Mouse (Mus musculus) MEL (cell line): ENCODE results near the gene Fam178b. TPM values are rescaled to one million over a fixed set of nuclear protein-coding genes. Genes with fewer than 3 reads are reported as not detected.

Experiments
- DNase-seq: peaks from one replicate; pipeline ENCODE4 v3.0.0; 2011; ENCODE audit warnings: low read depth, low spot score
- H3K27ac ChIP-seq: 2 replicates; pipeline ENCODE4 v1.5.1; 2012; ENCODE audit warnings: low read depth, mild to moderate bottlenecking, control low read depth, low read length, moderate library complexity; ENCODE audit not compliant: control insufficient read depth
- H3K27me3 ChIP-seq, 2 experiments: fragments of 150-350 bp in 1 of 2; sonication (generic) in 1 of 2; 2 replicates each; pipeline ENCODE4 v1.6.1; 2012; ENCODE audit warnings: low read length in 2 of 2, mild to moderate bottlenecking in 2 of 2, improper control_type of control experiment in 1 of 2, moderate library complexity in 1 of 2; ENCODE audit not compliant: insufficient read depth in 2 of 2, control insufficient read depth in 1 of 2
- H3K36me3 ChIP-seq, 2 experiments: 2 replicates each; pipeline ENCODE4 v1.6.1; 2012 to 2014; ENCODE audit warnings: low read length in 2 of 2, improper control_type of control experiment in 1 of 2, inconsistent platforms in 1 of 2, mild to moderate bottlenecking in 1 of 2; ENCODE audit not compliant: insufficient read depth in 2 of 2, control insufficient read depth in 1 of 2
- H3K4me1 ChIP-seq, 2 experiments: fragments of 150-350 bp in 1 of 2; sonication (generic) in 1 of 2; 2 replicates each; pipeline ENCODE4 v1.6.1; 2012; ENCODE audit warnings: low read length in 2 of 2, improper control_type of control experiment in 1 of 2, mild to moderate bottlenecking in 1 of 2; ENCODE audit not compliant: insufficient read depth in 2 of 2, control insufficient read depth in 1 of 2
- H3K4me3 ChIP-seq, 2 experiments: fragments of 150-350 bp in 1 of 2; sonication (generic) in 1 of 2; 2 replicates each; pipeline ENCODE4 v1.5.1; 2012; ENCODE audit warnings: low read depth in 2 of 2, low read length in 2 of 2, mild to moderate bottlenecking in 2 of 2, moderate library complexity in 2 of 2, control low read depth in 1 of 2, improper control_type of control experiment in 1 of 2; ENCODE audit not compliant: control insufficient read depth in 1 of 2, insufficient read depth in 1 of 2
- H3K79me2 ChIP-seq: 2 replicates; pipeline ENCODE4 v1.6.1; 2012; ENCODE audit warnings: mild to moderate bottlenecking, low read length, moderate library complexity; ENCODE audit not compliant: control insufficient read depth, poor library complexity, insufficient read depth
- H3K9ac ChIP-seq: 2 replicates; pipeline ENCODE4 v1.6.1; 2012; ENCODE audit warnings: low read depth, mild to moderate bottlenecking, control low read depth, low read length, moderate library complexity; ENCODE audit not compliant: control insufficient read depth, poor library complexity, severe bottlenecking
- H3K9me3 ChIP-seq: fragments of 150-350 bp; sonication (generic); replicated peaks from 2 replicates; pipeline ENCODE4 v1.6.1; 2012; ENCODE audit warnings: mild to moderate bottlenecking, low read length, improper control_type of control experiment, moderate library complexity; ENCODE audit not compliant: insufficient read depth
- CHD1 ChIP-seq: IDR thresholded peaks from 2 replicates; pipeline ENCODE4 v1.6.1; 2012; ENCODE audit warnings: low read depth, mild to moderate bottlenecking, inconsistent platforms, low read length, improper control_type of control experiment
- CHD2 ChIP-seq: IDR thresholded peaks from 2 replicates; pipeline ENCODE4 v1.6.1; 2011; ENCODE audit warnings: low read length, improper control_type of control experiment
- CTCF ChIP-seq, 3 experiments: IDR thresholded peaks in 2 of 3; conservative IDR thresholded peaks in 1 of 3; 2 replicates each; pipeline ENCODE4 v1.5.1; 2011 to 2012; ENCODE audit warnings: low read length in 3 of 3, low read depth in 2 of 3, mild to moderate bottlenecking in 2 of 3, improper control_type of control experiment in 1 of 3, inconsistent platforms in 1 of 3, mixed read lengths in 1 of 3, moderate library complexity in 1 of 3; ENCODE audit not compliant: control insufficient read depth in 1 of 3, insufficient read depth in 1 of 3, poor library complexity in 1 of 3, severe bottlenecking in 1 of 3
- ELF1 ChIP-seq: IDR thresholded peaks from 2 replicates; pipeline ENCODE4 v1.6.1; 2014; ENCODE audit warnings: low read depth, mild to moderate bottlenecking, inconsistent platforms, low read length, improper control_type of control experiment, moderate library complexity
- ETS1 ChIP-seq: IDR thresholded peaks from 2 replicates; pipeline ENCODE4 v1.6.1; 2012; ENCODE audit warnings: low read depth, mild to moderate bottlenecking, inconsistent platforms, low read length, improper control_type of control experiment, moderate library complexity
- GABPA ChIP-seq: IDR thresholded peaks from 2 replicates; pipeline ENCODE4 v1.6.1; 2012; ENCODE audit warnings: low read depth, mild to moderate bottlenecking, inconsistent platforms, low read length, improper control_type of control experiment, moderate library complexity
- HCFC1 ChIP-seq: IDR thresholded peaks from 2 replicates; pipeline ENCODE4 v1.6.1; 2012; ENCODE audit warnings: low read depth, mild to moderate bottlenecking, inconsistent platforms, low read length, improper control_type of control experiment, moderate library complexity
- JUND ChIP-seq: IDR thresholded peaks from 2 replicates; pipeline ENCODE4 v1.6.1; 2011; ENCODE audit warnings: low read depth, mild to moderate bottlenecking, improper control_type of control experiment, low read length
- MAZ ChIP-seq: IDR thresholded peaks from 2 replicates; pipeline ENCODE4 v1.6.1; 2012; ENCODE audit warnings: low read depth, mild to moderate bottlenecking, inconsistent platforms, low read length, improper control_type of control experiment
- MYB ChIP-seq: IDR thresholded peaks from 2 replicates; pipeline ENCODE4 v1.6.1; 2011; ENCODE audit warnings: mild to moderate bottlenecking, low read depth, low read length, improper control_type of control experiment
- MYC ChIP-seq: IDR thresholded peaks from 2 replicates; pipeline ENCODE4 v1.6.1; 2011; ENCODE audit warnings: low read depth, mild to moderate bottlenecking, low read length, improper control_type of control experiment, moderate library complexity
- NELFE ChIP-seq: IDR thresholded peaks from 2 replicates; pipeline ENCODE4 v1.6.1; 2011; ENCODE audit warnings: low read depth, low read length, improper control_type of control experiment
- NRF1 ChIP-seq: IDR thresholded peaks from 2 replicates; pipeline ENCODE4 v1.6.1; 2014; ENCODE audit warnings: low read depth, mild to moderate bottlenecking, inconsistent platforms, low read length, improper control_type of control experiment, moderate library complexity; ENCODE audit not compliant: poor library complexity, insufficient read depth, severe bottlenecking
- POLR2A ChIP-seq, 2 experiments: IDR thresholded peaks; 2 replicates each; pipeline ENCODE4 v1.6.1; 2011 to 2012; ENCODE audit warnings: low read length in 2 of 2, mild to moderate bottlenecking in 2 of 2, control low read depth in 1 of 2, improper control_type of control experiment in 1 of 2, low read depth in 1 of 2, moderate library complexity in 1 of 2; ENCODE audit not compliant: control insufficient read depth in 1 of 2, insufficient read depth in 1 of 2, poor library complexity in 1 of 2
- POLR2AphosphoS5 ChIP-seq: IDR thresholded peaks from 2 replicates; pipeline ENCODE4 v1.6.1; 2012; ENCODE audit warnings: low read depth, borderline replicate concordance, mild to moderate bottlenecking, inconsistent platforms, low read length, moderate library complexity, mixed read lengths
- RAD21 ChIP-seq: IDR thresholded peaks from 2 replicates; pipeline ENCODE4 v1.6.1; 2011; ENCODE audit warnings: mild to moderate bottlenecking, low read depth, low read length, improper control_type of control experiment
- SIN3A ChIP-seq: IDR thresholded peaks from 2 replicates; pipeline ENCODE4 v1.6.1; 2012; ENCODE audit warnings: low read length, improper control_type of control experiment, inconsistent platforms
- TCF12 ChIP-seq: IDR thresholded peaks from 2 replicates; pipeline ENCODE4 v1.6.1; 2014; ENCODE audit warnings: low read depth, mild to moderate bottlenecking, inconsistent platforms, low read length, improper control_type of control experiment, moderate library complexity
- USF1 ChIP-seq: IDR thresholded peaks from 2 replicates; pipeline ENCODE4 v1.6.1; 2014; ENCODE audit warnings: low read depth, mild to moderate bottlenecking, inconsistent platforms, low read length, improper control_type of control experiment, moderate library complexity
- USF2 ChIP-seq, 2 experiments: IDR thresholded peaks; 2 replicates each; pipeline ENCODE4 v1.6.1; 2011 to 2012; ENCODE audit warnings: improper control_type of control experiment in 2 of 2, low read length in 2 of 2, borderline replicate concordance in 1 of 2, inconsistent platforms in 1 of 2, low read depth in 1 of 2, mild to moderate bottlenecking in 1 of 2; ENCODE audit not compliant: insufficient read depth in 1 of 2
- ZC3H11A ChIP-seq: IDR thresholded peaks from 2 replicates; pipeline ENCODE4 v1.6.1; 2012; ENCODE audit warnings: low read depth, mild to moderate bottlenecking, inconsistent platforms, low read length, improper control_type of control experiment
- ZKSCAN1 ChIP-seq: IDR thresholded peaks from 2 replicates; pipeline ENCODE4 v1.6.1; 2012; ENCODE audit warnings: low read depth, mild to moderate bottlenecking, inconsistent platforms, low read length, improper control_type of control experiment, moderate library complexity
- ZMIZ1 ChIP-seq: IDR thresholded peaks from 2 replicates; pipeline ENCODE4 v1.6.1; 2012; ENCODE audit warnings: low read depth, mild to moderate bottlenecking, inconsistent platforms, low read length, improper control_type of control experiment, moderate library complexity
- ZNF384 ChIP-seq: IDR thresholded peaks from 2 replicates; pipeline ENCODE4 v1.6.1; 2012; ENCODE audit warnings: low read depth, mild to moderate bottlenecking, inconsistent platforms, low read length, improper control_type of control experiment
- polyA plus RNA-seq, 2 experiments: library from polyadenylated mRNA; stranded (reverse) in 1 of 2; unstranded in 1 of 2; fragments of >175 nt in 1 of 2; fragments of >200 nt in 1 of 2; gene quantifications; 2 replicates each; pipeline versions ENCODE4 v1.2.1 to v1.2.4; 2012; ENCODE audit warnings: low replicate concordance in 2 of 2, low read depth in 1 of 2; ENCODE audit not compliant: insufficient read length in 2 of 2, insufficient read depth in 1 of 2, missing spikeins in 1 of 2
- total RNA-seq: library from RNA; depleted of rRNA; stranded (reverse); fragments of 300-350 nt; gene quantifications from 2 replicates; pipeline ENCODE4 v1.2.3, GENCODE M21; 2012

Fam178b gene
- total and polyA plus RNA-seq, 3 experiments, result 0.19 to 0.29 TPM; not detected in 1

DNA sequence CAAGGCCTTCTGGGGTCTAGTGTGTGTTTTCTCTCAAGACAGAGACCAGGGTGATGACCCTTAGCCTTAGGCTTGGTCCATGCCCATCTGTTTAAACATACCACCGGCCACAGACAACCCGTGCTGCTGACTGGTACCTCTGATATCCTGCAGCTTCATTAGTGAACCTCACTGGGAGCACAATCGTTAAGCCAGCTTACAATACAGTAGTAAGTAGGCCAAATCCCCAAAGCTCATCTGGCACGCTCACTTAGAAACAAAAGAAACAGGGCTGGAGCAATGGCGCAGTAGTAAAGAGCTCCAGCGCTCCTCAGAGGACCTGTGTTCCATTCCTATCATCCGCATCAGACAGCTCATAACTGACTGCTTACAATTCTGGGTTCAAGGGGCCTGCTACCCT is 2.1 kb downstream of the Fam178b start:
- Histone ChIP-seq H3K9me3 (no peaks in the 10 kb centered on the region), H3K4me1 (no peaks in the 10 kb centered on the region), H3K36me3 (peaks cover 0 to 3% of the 10 kb centered on the region in 2 experiments; a peak in 2 of 4 replicates), H3K79me2 (no peaks in the 10 kb centered on the region), H3K4me3 (no peak overlapping the region), H3K27ac (no peak overlapping the region), H3K27me3 (peaks cover 0 to 7% of the 10 kb centered on the region in 2 experiments; a peak in 2 of 4 replicates), H3K9ac (no peak overlapping the region)
- TF ChIP-seq USF2 (IDR thresholded peaks at IDR 0.05; ENCODE audit: borderline replicate concordance in 1 of 2, insufficient read depth in 1 of 2, low read depth in 1 of 2, low read length in 2 of 2) (no peak), POLR2AphosphoS5 (no peak), NELFE (no peak), HCFC1 (no peak), JUND (no peak), TCF12 (no peak), RAD21 (no peak), MYC (no peak), GABPA (no peak), ELF1 (no peak), ZKSCAN1 (no peak), SIN3A (no peak), USF1 (no peak), NRF1 (no peak), POLR2A (IDR thresholded peaks at IDR 0.05; ENCODE audit: control insufficient read depth in 1 of 2, insufficient read depth in 1 of 2, low read depth in 1 of 2, low read length in 2 of 2, poor library complexity in 1 of 2) (no peak), ZC3H11A (no peak)
- no peak for DNase-seq

DNA sequence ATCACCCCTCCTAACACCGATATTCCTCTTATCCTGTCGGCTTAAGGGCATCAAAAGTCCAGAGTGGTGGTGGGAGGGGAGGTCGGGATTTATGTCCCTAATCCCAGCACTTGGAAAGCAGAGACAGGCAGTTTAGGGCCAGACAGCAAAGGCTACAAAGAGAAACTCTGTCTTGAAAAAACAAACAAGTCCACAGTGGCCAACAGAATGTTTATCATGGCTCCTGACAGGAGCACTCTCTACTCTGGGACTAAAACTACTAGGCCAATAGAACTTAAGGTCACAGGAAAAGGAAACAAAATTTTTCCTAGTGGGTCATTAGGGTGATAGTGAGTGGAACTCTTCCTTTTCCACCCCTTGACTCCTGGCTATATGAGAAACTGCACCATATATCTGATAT is 8.0 kb downstream of the Fam178b start:
- Histone ChIP-seq H3K79me2 (no peaks in the 10 kb centered on the region), H3K4me3 (no peak overlapping the region), H3K36me3 (peaks cover 0 to 12% of the 10 kb centered on the region in 2 experiments; a peak in 2 of 4 replicates), H3K9ac (no peak overlapping the region), H3K27ac (no peak overlapping the region), H3K27me3 (peaks cover 7 to 13% of the 10 kb centered on the region in 2 experiments), H3K9me3 (no peaks in the 10 kb centered on the region), H3K4me1 (peaks cover 2 to 11% of the 10 kb centered on the region in 2 experiments; a peak in 2 of 4 replicates)
- no peak for DNase-seq
- TF ChIP-seq POLR2A (IDR thresholded peaks at IDR 0.05; ENCODE audit: control insufficient read depth in 1 of 2, insufficient read depth in 1 of 2, low read depth in 1 of 2, low read length in 2 of 2, poor library complexity in 1 of 2), result no peak
- no peak for TF ChIP-seq HCFC1
- TF ChIP-seq ZNF384, result no peak
- no peak for TF ChIP-seq ETS1
- TF ChIP-seq ZC3H11A, result no peak
- no peak for TF ChIP-seq NRF1
- no peak for TF ChIP-seq POLR2AphosphoS5
- no peak for TF ChIP-seq CTCF (IDR thresholded peaks at IDR 0.05 in 2 of 3, conservative IDR thresholded peaks at IDR 0.05 in 1 of 3; ENCODE audit: control insufficient read depth in 1 of 3, insufficient read depth in 1 of 3, low read depth in 2 of 3, low read length in 3 of 3, poor library complexity in 1 of 3, severe bottlenecking in 1 of 3)
- no peak for TF ChIP-seq CHD2
- TF ChIP-seq ZKSCAN1, result no peak
- TF ChIP-seq MYB, result no peak
- no peak for TF ChIP-seq ZMIZ1
- TF ChIP-seq MAZ, result no peak
- TF ChIP-seq CHD1, result no peak
- no peak for TF ChIP-seq MYC
